Mouse (Mus musculus) midbrain, embryonic 11.5 days (tissue): Measurements from ENCODE around the gene Ankrd44. TPM values are rescaled to one million over a fixed set of nuclear protein-coding genes. Genes with fewer than 3 reads are reported as not detected.
A peak's percentile ranks its signal among the peaks of the same experiment; 100 is the strongest.

ENCODE experiments used
- ATAC-seq: fragments of 200-750 bp; cut with Nextera tagmentation; 2 replicates; pipeline ENCODE4 v1.8.0; 2017; ENCODE audit warnings: moderate TSS enrichment, moderate library complexity; ENCODE audit not compliant: low FRiP score
- DNase-seq: peaks from one replicate; pipeline ENCODE4 v3.0.0; 2015; ENCODE audit warnings: low spot score; ENCODE audit errors: missing footprints
- H3K27ac ChIP-seq: fragments of 300-500 bp; sonication (generic); 2 replicates; pipeline ENCODE4 v1.5.1; 2014; ENCODE audit warnings: low read depth, low read length
- H3K27me3 ChIP-seq: fragments of 300-500 bp; sonication (generic); 2 replicates; pipeline ENCODE4 v1.6.1; 2014; ENCODE audit warnings: mild to moderate bottlenecking, low read length, moderate library complexity, mixed read lengths; ENCODE audit not compliant: control insufficient read depth, insufficient read depth
- H3K36me3 ChIP-seq: fragments of 300-500 bp; sonication (generic); 2 replicates; pipeline ENCODE4 v1.6.1; 2014; ENCODE audit warnings: mild to moderate bottlenecking, low read length, moderate library complexity, mixed read lengths; ENCODE audit not compliant: control insufficient read depth, insufficient read depth
- H3K4me1 ChIP-seq: fragments of 300-500 bp; sonication (generic); 2 replicates; pipeline ENCODE4 v1.6.1; 2014; ENCODE audit warnings: low read length; ENCODE audit not compliant: control insufficient read depth, insufficient read depth
- H3K4me2 ChIP-seq: fragments of 300-500 bp; sonication (generic); 2 replicates; pipeline ENCODE4 v1.6.1; 2014; ENCODE audit warnings: mild to moderate bottlenecking, moderate library complexity
- H3K4me3 ChIP-seq: fragments of 300-500 bp; sonication (generic); 2 replicates; pipeline ENCODE4 v1.5.1; 2014; ENCODE audit warnings: low read depth, low read length
- H3K9ac ChIP-seq: fragments of 300-500 bp; sonication (generic); 2 replicates; pipeline ENCODE4 v1.6.1; 2014; ENCODE audit warnings: low read length
- H3K9me3 ChIP-seq: fragments of 300-500 bp; sonication (generic); 2 replicates; pipeline ENCODE4 v1.6.1; 2016; ENCODE audit warnings: low read length; ENCODE audit not compliant: control insufficient read depth
- WGBS: fragments of 180-500 bp; shearing (Covaris S2); extraction: QIAGEN DNeasy Blood & Tissue Kit; methylation state at CpG from one replicate; pipeline ENCODE4 v1.1.7; 2014; 5-methylcytosine and 5-hydroxymethylcytosine counted together
- polyA plus RNA-seq: library from polyadenylated mRNA; unstranded; fragments of >200 nt; fragmentation: Nextera tagmentation; extraction: Ambion mirVana; gene quantifications from 2 replicates; pipeline ENCODE4 v1.2.1, GENCODE M21; 2014

Gene Ankrd44
- polyA plus RNA-seq, 1 experiment from 2014 or later: 10.1 TPM

GRCm38 (mm10) chr1:54924760-54925159 is 1.4 kb downstream of the Ankrd44 start:
- Histone ChIP-seq H3K27ac (no peak overlapping the region), H3K4me2 (peak overlapping the region; percentile 87), H3K4me1 (no peaks in the 10 kb centered on the region), H3K4me3 (peak overlapping the region; percentile 70; the same call in 1 of the 2 replicates), H3K36me3 (no peaks in the 10 kb centered on the region), H3K9ac (peak overlapping the region; percentile 87), H3K27me3 (peaks cover 2% of the 10 kb centered on the region), H3K9me3 (no peaks in the 10 kb centered on the region)
- whole genome bisulfite sequencing: 68% methylated on average over 7 of the region's 7 CpGs
- peak; percentile 79 for DNase-seq
- no peak for ATAC-seq

GRCm38 (mm10) chr1:54924309-54924685 is 1.9 kb downstream of the Ankrd44 start:
- DNase-seq (peak; percentile 84), ATAC-seq (no peak)
- Histone ChIP-seq H3K4me2 (no peak overlapping the region), H3K27ac (no peak overlapping the region), H3K4me3 (no peak overlapping the region), H3K9ac (no peak overlapping the region), H3K4me1 (no peaks in the 10 kb centered on the region), H3K9me3 (no peaks in the 10 kb centered on the region), H3K27me3 (peaks cover 2% of the 10 kb centered on the region), H3K36me3 (no peaks in the 10 kb centered on the region)
- 83% methylated on average over 4 of the region's 4 CpGs for WGBS

GRCm38 (mm10) chr1:54923366-54924308 is 2.5 kb downstream of the Ankrd44 start:
- no peak overlapping the region for H3K4me3 ChIP-seq
- 86% methylated on average over 6 of the region's 6 CpGs for WGBS

GRCm38 (mm10) chr1:54922707-54923106 is 3.5 kb downstream of the Ankrd44 start:
- Histone ChIP-seq H3K9ac (no peak overlapping the region), H3K27me3 (peaks cover 2% of the 10 kb centered on the region), H3K4me2 (no peak overlapping the region), H3K4me1 (no peaks in the 10 kb centered on the region), H3K36me3 (no peaks in the 10 kb centered on the region), H3K27ac (no peak overlapping the region), H3K9me3 (no peaks in the 10 kb centered on the region), H3K4me3 (no peak overlapping the region)
- 85% methylated on average over 8 of the region's 8 CpGs for WGBS
- ATAC-seq: no peak
- DNase-seq: peak; percentile 51

More at GRCm38 (mm10) chr1:54923366-54924308, 2.5 kb downstream of the Ankrd44 start:
- Histone ChIP-seq H3K4me1 (no peaks in the 10 kb centered on the region), H3K36me3 (no peaks in the 10 kb centered on the region), H3K9me3 (no peaks in the 10 kb centered on the region), H3K9ac (no peak overlapping the region), H3K27me3 (peaks cover 2% of the 10 kb centered on the region), H3K27ac (no peak overlapping the region), H3K4me2 (no peak overlapping the region)
- ATAC-seq (no peak), DNase-seq (no peak)

- Histone ChIP-seq H3K9ac (no peak overlapping the region), H3K4me1 (no peaks in the 10 kb centered on the region), H3K27me3 (peaks cover 2% of the 10 kb centered on the region), H3K4me3 (no peak overlapping the region), H3K4me2 (no peak overlapping the region), H3K36me3 (no peaks in the 10 kb centered on the region), H3K9me3 (no peaks in the 10 kb centered on the region), H3K27ac (no peak overlapping the region)
- WGBS: 82% methylated on average over 12 of the region's 12 CpGs
- ATAC-seq (no peak), DNase-seq (peak; percentile 54)
Observed at GRCm38 (mm10) chr1:54922025-54922574, 4.1 kb downstream of the Ankrd44 start.

DNA sequence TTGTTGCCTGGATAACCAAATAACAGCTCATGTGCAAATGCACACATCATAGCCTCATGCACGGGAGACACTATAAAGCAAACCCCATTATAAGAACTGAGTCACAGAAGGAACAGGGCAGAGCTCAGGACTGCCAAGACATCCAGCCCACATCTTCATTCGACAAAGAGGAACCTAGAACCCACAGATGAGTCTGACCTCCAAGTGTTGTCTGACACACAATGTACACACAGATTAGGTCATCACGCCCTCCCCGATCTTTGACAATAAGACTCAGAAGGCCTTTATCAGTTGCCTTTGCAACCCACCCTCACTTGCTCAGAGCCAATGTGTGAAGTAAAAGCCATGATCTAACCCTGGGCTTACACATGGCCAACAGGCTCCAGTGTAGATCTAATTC is 6.1 kb downstream of the Ankrd44 start:
- WGBS: 86% methylated on average over 4 of the region's 4 CpGs
- ATAC-seq: no peak

GRCm38 (mm10) chr1:54916456-54916855 is 9.7 kb downstream of the Ankrd44 start:
- Histone ChIP-seq H3K27me3 (no peaks in the 10 kb centered on the region), H3K4me1 (no peaks in the 10 kb centered on the region), H3K27ac (no peak overlapping the region), H3K4me2 (no peak overlapping the region), H3K9me3 (no peaks in the 10 kb centered on the region), H3K9ac (no peak overlapping the region), H3K36me3 (no peaks in the 10 kb centered on the region), H3K4me3 (no peak overlapping the region)
- 87% methylated on average over 4 of the region's 4 CpGs for WGBS
- ATAC-seq (no peak), DNase-seq (peak; percentile 14)

More for the DNA sequence above, 6.1 kb downstream of the Ankrd44 start:
- Histone ChIP-seq H3K4me3 (no peak overlapping the region), H3K27ac (no peak overlapping the region), H3K27me3 (peaks cover 2% of the 10 kb centered on the region), H3K9me3 (no peaks in the 10 kb centered on the region), H3K4me1 (no peaks in the 10 kb centered on the region), H3K4me2 (no peak overlapping the region), H3K36me3 (no peaks in the 10 kb centered on the region), H3K9ac (no peak overlapping the region)
- DNase-seq: no peak

DNA sequence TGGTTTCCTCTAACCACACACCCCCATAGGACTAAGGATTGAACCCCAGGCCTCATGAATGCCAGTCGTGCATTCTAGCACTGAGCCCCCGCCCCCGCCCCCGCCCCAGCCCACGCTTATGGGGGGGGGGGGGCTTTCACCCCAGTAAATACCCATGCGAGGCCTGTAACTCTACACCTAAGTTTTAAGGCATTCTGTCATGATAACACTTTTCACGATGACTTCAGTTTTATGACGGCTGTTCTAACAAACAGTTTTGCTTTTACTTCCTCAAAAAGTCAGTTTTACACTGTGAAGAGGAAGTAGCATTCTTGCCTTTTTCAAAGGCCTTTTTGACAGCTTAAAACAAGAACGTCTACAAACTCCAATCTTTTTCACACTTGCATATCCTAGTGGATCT is 11.8 kb downstream of the Ankrd44 start:
- no peak overlapping the region for H3K27ac ChIP-seq
- no peak overlapping the region for H3K4me3 ChIP-seq
- peak; percentile 62 for DNase-seq
- H3K27me3 ChIP-seq: no peaks in the 10 kb centered on the region
- H3K9ac ChIP-seq: no peak overlapping the region
- 60% methylated on average over 9 of the region's 9 CpGs for WGBS
- ATAC-seq: no peak
- no peaks in the 10 kb centered on the region for H3K9me3 ChIP-seq
- no peak overlapping the region for H3K4me2 ChIP-seq
- H3K36me3 ChIP-seq: no peaks in the 10 kb centered on the region
- H3K4me1 ChIP-seq: 0 out of 2 replicates have a peak, but pooled peaks cover 2% of the 10 kb centered on the region

GRCm38 (mm10) chr1:54913379-54913873 is 12.8 kb downstream of the Ankrd44 start:
- no peak for ATAC-seq
- no peak overlapping the region for H3K4me3 ChIP-seq
- 0 out of 2 replicates have a peak, but pooled peaks cover 2% of the 10 kb centered on the region for H3K4me1 ChIP-seq
- peak; percentile 66 for DNase-seq
- no peak overlapping the region for H3K4me2 ChIP-seq
- H3K9me3 ChIP-seq: no peaks in the 10 kb centered on the region
- H3K27ac ChIP-seq: no peak overlapping the region
- WGBS: 94% methylated on average over 3 of the region's 3 CpGs
- no peaks in the 10 kb centered on the region for H3K27me3 ChIP-seq
- H3K36me3 ChIP-seq: no peaks in the 10 kb centered on the region
- no peak overlapping the region for H3K9ac ChIP-seq
